Mouse (Mus musculus): ENCODE data around the gene Ssbp3. TPM values are rescaled to one million over a fixed set of nuclear protein-coding genes. Genes with fewer than 3 reads are reported as not detected.

The Ssbp3 gene
- total RNA-seq, 1 experiment: 42.6 TPM

GRCm38 (mm10) chr4:106958561-106958960, 48.1 kb downstream of the Ssbp3 start:
- Histone ChIP-seq H3K27ac (ENCODE audit: insufficient read depth, low read depth, low read length, poor library complexity, severe bottlenecking) (no peak overlapping the region), H3K9ac (ENCODE audit: insufficient read depth, low read depth, low read length, poor library complexity, severe bottlenecking) (no peak overlapping the region), H3K9me3 (ENCODE audit: control insufficient read depth, insufficient read depth, low read depth, low read length) (no peaks in the 10 kb centered on the region), H3K4me3 (ENCODE audit: insufficient read depth in 1 of 2, low read depth in 1 of 2, low read length in 2 of 2, poor library complexity in 1 of 2, severe bottlenecking in 1 of 2) (no peak overlapping the region), H3K36me3 (ENCODE audit: control insufficient read depth, insufficient read depth, low read length, poor library complexity, severe bottlenecking) (peaks cover 7% of the 10 kb centered on the region; the same call in 1 of the 2 replicates), H3K4me1 (ENCODE audit: control insufficient read depth in 2 of 2, insufficient read depth in 2 of 2, low read length in 2 of 2, poor library complexity in 1 of 2) (peaks cover 12 to 31% of the 10 kb centered on the region in 2 experiments)
- DNase-seq (ENCODE audit: low read depth, low spot score): no peak
- TF ChIP-seq MAFK (IDR thresholded peaks at IDR 0.05; ENCODE audit: insufficient read depth, low read depth, low read length): no peak
- TF ChIP-seq ZNF384 (IDR thresholded peaks at IDR 0.05; ENCODE audit: low read depth, low read length): no peak
- in situ Hi-C loops (cut with MboI; ENCODE audit: low sequenced_read_pairs in 2 of 2, unreplicated experiment in 2 of 2): no loop called here

- Histone ChIP-seq H3K9me3 (ENCODE audit: control insufficient read depth, insufficient read depth, low read depth, low read length) (no peaks in the 10 kb centered on the region), H3K27ac (ENCODE audit: insufficient read depth, low read depth, low read length, poor library complexity, severe bottlenecking) (no peak overlapping the region), H3K36me3 (ENCODE audit: control insufficient read depth, insufficient read depth, low read length, poor library complexity, severe bottlenecking) (peaks cover 7% of the 10 kb centered on the region; the same call in 1 of the 2 replicates), H3K9ac (ENCODE audit: insufficient read depth, low read depth, low read length, poor library complexity, severe bottlenecking) (no peak overlapping the region), H3K4me1 (ENCODE audit: control insufficient read depth in 2 of 2, insufficient read depth in 2 of 2, low read length in 2 of 2, poor library complexity in 1 of 2) (peaks cover 6 to 25% of the 10 kb centered on the region in 2 experiments), H3K4me3 (ENCODE audit: insufficient read depth in 1 of 2, low read depth in 1 of 2, low read length in 2 of 2, poor library complexity in 1 of 2, severe bottlenecking in 1 of 2) (no peak overlapping the region)
- DNase-seq (ENCODE audit: low read depth, low spot score): no peak
- TF ChIP-seq HCFC1 (IDR thresholded peaks at IDR 0.05; ENCODE audit: borderline replicate concordance, insufficient read depth, low read length): no peak
- no peak for TF ChIP-seq MAFK (IDR thresholded peaks at IDR 0.05; ENCODE audit: insufficient read depth, low read depth, low read length)
- no peak for TF ChIP-seq CHD2 (IDR thresholded peaks at IDR 0.05; ENCODE audit: low read depth, low read length)
- TF ChIP-seq ZC3H11A (IDR thresholded peaks at IDR 0.05; ENCODE audit: borderline replicate concordance, low read depth, low read length): no peak
- TF ChIP-seq ZNF384 (IDR thresholded peaks at IDR 0.05; ENCODE audit: low read depth, low read length): no peak
- in situ Hi-C loops (cut with MboI; ENCODE audit: low sequenced_read_pairs in 2 of 2, unreplicated experiment in 2 of 2): no loop called here
Measured at GRCm38 (mm10) chr4:106959506-106960302, 49.2 kb downstream of the Ssbp3 start.

- no peak for TF ChIP-seq MAFK (IDR thresholded peaks at IDR 0.05; ENCODE audit: insufficient read depth, low read depth, low read length)
- no peak for TF ChIP-seq HCFC1 (IDR thresholded peaks at IDR 0.05; ENCODE audit: borderline replicate concordance, insufficient read depth, low read length)
- no peak for TF ChIP-seq ZC3H11A (IDR thresholded peaks at IDR 0.05; ENCODE audit: borderline replicate concordance, low read depth, low read length)
- TF ChIP-seq ZNF384 (IDR thresholded peaks at IDR 0.05; ENCODE audit: low read depth, low read length): no peak
- no peak for TF ChIP-seq CHD2 (IDR thresholded peaks at IDR 0.05; ENCODE audit: low read depth, low read length)
- H3K36me3 ChIP-seq (ENCODE audit: control insufficient read depth, insufficient read depth, low read length, poor library complexity, severe bottlenecking): peaks cover 4% of the 10 kb centered on the region; the same call in 1 of the 2 replicates
- peaks cover 9 to 19% of the 10 kb centered on the region in 2 experiments for H3K4me1 ChIP-seq (ENCODE audit: control insufficient read depth in 2 of 2, insufficient read depth in 2 of 2, low read length in 2 of 2, poor library complexity in 1 of 2)
- H3K9ac ChIP-seq (ENCODE audit: insufficient read depth, low read depth, low read length, poor library complexity, severe bottlenecking): no peak overlapping the region
- no peak overlapping the region for H3K27ac ChIP-seq (ENCODE audit: insufficient read depth, low read depth, low read length, poor library complexity, severe bottlenecking)
- H3K4me3 ChIP-seq (ENCODE audit: insufficient read depth in 1 of 2, low read depth in 1 of 2, low read length in 2 of 2, poor library complexity in 1 of 2, severe bottlenecking in 1 of 2): no peak overlapping the region
- no peak for DNase-seq (ENCODE audit: low read depth, low spot score)
- H3K9me3 ChIP-seq (ENCODE audit: control insufficient read depth, insufficient read depth, low read depth, low read length): no peaks in the 10 kb centered on the region
- in situ Hi-C loops (cut with MboI; ENCODE audit: low sequenced_read_pairs in 2 of 2, unreplicated experiment in 2 of 2): no loop called here
Measured at GRCm38 (mm10) chr4:106960476-106960875, 50.0 kb downstream of the Ssbp3 start.

- Histone ChIP-seq H3K4me1 (ENCODE audit: control insufficient read depth in 2 of 2, insufficient read depth in 2 of 2, low read length in 2 of 2, poor library complexity in 1 of 2) (peaks cover 6 to 13% of the 10 kb centered on the region in 2 experiments; a peak in 2 of 4 replicates), H3K27ac (ENCODE audit: insufficient read depth, low read depth, low read length, poor library complexity, severe bottlenecking) (no peak overlapping the region), H3K4me3 (ENCODE audit: insufficient read depth in 1 of 2, low read depth in 1 of 2, low read length in 2 of 2, poor library complexity in 1 of 2, severe bottlenecking in 1 of 2) (no peak overlapping the region), H3K9me3 (ENCODE audit: control insufficient read depth, insufficient read depth, low read depth, low read length) (no peaks in the 10 kb centered on the region), H3K9ac (ENCODE audit: insufficient read depth, low read depth, low read length, poor library complexity, severe bottlenecking) (no peak overlapping the region), H3K36me3 (ENCODE audit: control insufficient read depth, insufficient read depth, low read length, poor library complexity, severe bottlenecking) (peaks cover 6% of the 10 kb centered on the region; the same call in 1 of the 2 replicates)
- TF ChIP-seq HCFC1 (IDR thresholded peaks at IDR 0.05; ENCODE audit: borderline replicate concordance, insufficient read depth, low read length) (no peak), ZC3H11A (IDR thresholded peaks at IDR 0.05; ENCODE audit: borderline replicate concordance, low read depth, low read length) (no peak), ZNF384 (IDR thresholded peaks at IDR 0.05; ENCODE audit: low read depth, low read length) (no peak), CHD2 (IDR thresholded peaks at IDR 0.05; ENCODE audit: low read depth, low read length) (no peak), MAFK (IDR thresholded peaks at IDR 0.05; ENCODE audit: insufficient read depth, low read depth, low read length) (no peak)
- in situ Hi-C loops (cut with MboI; ENCODE audit: low sequenced_read_pairs in 2 of 2, unreplicated experiment in 2 of 2): no loop called here
- DNase-seq (ENCODE audit: low read depth, low spot score): no peak
Measured at GRCm38 (mm10) chr4:106961321-106961720, 50.8 kb downstream of the Ssbp3 start.

Measured in ES-E14 (cell line).